Mouse (Mus musculus) right cerebral cortex, postnatal 25 days (tissue): ENCODE data around the gene Gnb1l.

ENCODE experiments used
- DNase-seq: peaks from one replicate; pipeline ENCODE4 v3.0.0; 2022

Gnb1l gene

DNA sequence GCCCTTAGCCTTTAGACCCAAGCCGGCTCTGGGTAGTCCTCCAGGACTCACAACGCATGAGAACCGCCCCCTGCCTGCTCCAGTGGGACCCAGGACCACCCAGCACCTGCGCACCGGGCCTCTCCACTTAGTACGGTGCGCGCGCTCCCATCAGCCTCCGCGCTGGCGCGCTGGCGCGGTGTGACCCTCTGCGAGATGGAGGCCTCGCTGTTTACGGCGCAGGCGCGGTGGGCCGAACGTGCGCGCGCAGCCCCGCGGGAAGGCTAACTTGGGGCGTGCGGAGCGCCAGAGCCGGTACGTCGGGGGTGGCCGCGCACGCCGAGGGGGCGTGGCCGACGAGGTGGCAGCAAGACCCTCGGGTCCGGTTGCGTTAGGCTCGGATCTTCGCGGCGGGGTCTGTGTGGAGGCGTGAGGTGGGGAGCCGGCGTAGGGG, at the start of gene Gnb1l, which contains the start of gene Rtl10:
TSS of gene Gnb1l (plus strand) at position 156 of the 433 bp plus-strand sequence.
TSS of gene Rtl10 (plus strand) at position 344 of the 433 bp plus-strand sequence.
- peak; percentile 95 for DNase-seq

DNA sequence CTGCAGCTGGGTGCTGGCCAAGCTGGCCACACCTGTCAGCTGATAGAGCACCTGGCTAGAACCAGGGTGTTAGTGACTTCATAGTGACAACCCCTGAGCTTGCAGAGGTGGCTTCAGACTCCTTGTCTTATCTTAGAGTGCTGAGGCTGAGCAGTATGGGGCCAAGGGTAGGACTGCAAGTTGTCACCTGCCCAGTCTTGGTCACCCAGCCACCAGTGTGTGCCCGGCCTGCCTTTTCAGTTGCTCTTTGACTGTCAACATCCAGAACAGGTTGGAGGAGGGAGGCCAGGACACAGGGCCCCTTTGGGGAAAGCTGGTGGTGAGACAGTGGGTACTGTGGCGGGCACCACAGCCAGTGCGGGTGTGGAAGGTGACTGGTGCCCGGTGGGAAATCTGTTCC, 49.5 kb upstream of the Gnb1l start:
- no peak for DNase-seq

DNA sequence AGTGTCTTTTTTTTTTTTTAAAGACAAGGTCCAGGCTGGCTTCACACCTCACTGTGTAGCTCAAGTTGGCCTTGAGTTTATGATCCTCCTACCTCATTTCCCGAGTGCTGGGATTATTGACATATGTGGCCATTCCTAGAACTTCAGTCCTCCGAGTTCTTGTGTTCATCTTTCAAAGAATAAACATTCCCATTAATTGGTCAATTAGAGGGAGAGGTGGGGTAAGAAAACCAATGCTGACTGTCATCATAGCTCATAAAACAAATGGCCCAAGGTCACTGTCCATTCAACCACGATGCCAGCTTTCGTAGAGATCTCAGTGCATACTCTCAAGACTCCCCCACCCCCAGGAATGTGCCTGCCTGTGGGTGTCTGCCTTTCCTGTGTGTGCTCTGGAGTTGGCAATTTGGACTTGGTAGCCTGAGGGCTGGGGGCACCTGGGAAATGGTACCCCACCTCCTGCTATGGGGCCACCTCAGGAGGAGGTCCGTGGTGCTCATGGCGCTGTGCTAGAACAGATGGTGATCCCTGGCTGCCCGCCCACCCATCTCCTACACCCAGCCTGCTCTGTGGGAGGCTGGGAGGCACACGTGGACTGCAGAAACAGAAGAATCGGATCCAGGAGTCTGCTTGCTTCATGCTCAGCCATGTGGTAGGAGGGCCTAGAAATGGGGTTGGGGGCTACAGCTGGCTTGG, 46.9 kb upstream of the Gnb1l start:
- peak; percentile 72 for DNase-seq

DNA sequence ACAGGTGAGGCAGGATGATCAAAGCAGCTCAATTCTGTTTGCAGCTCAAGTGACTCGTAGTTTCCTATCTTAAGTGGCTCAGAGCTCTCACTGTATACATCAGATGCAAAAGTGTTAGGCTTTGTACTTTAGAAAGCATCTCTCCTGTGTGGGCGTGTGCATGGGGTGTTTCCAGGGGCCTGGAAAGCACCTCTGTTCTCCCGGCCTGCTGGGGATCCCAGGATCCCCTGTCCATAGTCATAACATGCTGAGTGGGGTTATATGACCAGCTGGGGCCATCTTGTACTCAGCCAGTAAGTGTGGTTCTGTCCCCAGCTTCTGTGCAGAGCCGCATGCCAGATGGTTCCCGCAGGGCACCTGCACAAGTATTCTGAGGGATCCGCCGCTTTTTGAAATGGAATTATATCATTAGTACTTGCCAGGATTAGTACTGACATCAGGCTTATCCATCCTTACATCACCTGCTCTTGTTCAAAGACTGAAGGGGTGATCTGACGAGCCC, 46.1 kb upstream of the Gnb1l start:
- peak; percentile 49 for DNase-seq

DNA sequence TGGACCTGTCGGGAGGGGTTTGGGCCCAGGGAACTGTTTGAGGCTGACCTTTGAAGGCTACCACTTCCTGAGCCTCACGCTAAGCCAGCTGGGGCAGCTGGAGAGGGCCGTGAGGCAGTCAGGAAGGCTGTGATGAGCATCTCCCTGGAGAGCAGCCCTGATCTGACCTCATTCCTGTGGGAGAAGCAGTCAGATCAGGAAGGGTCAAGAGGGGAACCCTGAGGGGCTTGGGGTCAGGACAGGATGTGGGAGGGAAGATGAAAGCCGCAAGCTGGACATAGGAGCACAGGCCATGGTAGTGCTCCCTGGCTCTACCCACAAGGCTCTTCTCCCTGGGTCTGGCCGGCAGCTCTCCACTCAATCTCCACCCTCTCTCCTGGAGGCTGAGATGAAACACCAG, 44.7 kb upstream of the Gnb1l start:
- no peak for DNase-seq

DNA sequence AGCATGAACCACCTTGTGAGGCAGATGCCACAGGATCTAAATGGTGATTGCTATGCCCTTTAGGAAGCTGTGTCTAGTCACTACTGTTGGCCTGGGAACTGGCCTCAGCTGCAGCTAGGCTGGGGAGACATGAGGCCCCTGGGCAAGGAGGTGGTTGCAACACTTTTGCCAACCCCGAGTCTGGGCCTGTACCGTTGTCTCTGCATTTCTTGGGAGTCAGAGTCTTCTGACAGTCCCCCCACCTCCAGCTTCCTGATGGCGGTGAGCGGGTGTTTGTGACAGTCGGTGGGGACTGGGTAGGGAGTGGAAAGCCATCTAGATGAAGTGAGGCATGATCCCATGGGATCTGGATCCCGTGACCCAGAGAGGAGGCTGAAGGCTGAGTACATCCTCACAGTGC, 43.1 kb upstream of the Gnb1l start:
- DNase-seq, result no peak

DNA sequence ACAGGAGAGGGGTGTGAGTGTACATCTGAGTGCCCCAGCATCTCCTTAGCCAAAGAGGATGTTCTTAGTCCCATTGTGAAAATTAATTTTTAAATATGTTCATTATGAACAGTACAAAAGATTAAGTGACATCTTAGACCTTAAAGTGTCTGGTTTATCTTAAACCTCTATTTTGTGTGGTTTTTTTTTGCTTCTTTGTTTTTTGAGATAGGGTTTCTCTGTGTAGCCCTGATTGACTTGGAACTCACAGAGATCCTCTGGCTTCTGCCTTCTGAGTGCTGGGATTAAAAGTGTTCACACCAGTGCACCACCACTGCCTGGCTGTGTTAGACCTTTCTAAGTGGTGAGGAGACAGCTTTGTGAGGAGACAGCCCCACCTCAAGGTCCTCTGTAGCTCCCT, 39.9 kb upstream of the Gnb1l start:
- no peak for DNase-seq

DNA sequence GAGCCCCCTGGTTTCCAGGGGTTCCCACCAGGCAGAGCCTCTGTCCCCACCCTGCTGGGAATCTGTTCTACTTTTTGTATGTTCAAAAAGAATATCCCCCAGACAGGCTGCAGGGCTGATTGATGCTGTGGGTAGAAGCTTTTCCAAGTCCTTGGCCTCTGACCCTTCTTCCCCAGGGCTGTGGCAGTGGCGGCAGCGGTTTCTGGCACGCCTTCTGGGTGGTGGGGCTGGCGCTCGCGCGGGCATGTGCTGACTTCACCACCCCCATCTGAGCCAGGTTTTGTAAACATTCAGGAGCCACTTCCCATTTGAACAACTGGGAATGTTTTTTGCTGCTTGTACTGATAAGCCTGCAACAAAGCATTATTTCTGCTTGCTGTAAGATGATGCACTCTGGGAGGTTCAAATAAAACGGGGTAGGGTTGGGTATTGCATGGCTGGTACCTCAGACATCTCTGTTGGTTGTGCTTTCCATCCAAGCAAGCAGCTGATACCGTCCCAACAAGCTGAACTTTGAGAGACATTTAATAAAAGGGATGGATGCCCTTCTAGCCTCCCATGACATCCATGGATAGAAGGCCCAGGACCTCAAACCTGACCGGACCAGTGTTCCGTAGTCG, 39.1 kb upstream of the Gnb1l start:
- DNase-seq, result no peak

DNA sequence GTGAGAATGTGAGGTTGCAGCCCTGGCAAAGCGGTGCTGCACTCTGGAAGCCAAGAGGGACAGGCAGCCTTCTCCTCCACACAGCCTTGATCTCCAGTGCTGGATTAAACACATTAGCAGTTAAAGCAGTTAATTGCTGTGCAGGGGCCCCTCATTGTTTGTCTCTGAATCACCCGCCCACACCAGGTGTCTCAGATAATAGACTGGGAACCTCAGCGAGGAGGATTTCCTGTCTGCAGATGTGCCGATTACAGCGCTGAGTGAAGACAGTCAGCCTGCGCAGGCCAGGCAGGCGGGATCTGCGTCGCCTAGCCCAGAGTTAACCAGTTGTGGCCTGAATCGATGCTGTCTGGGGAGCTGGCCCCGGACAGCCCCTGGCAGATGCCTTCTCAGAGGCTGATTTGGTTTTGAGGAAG, 38.5 kb upstream of the Gnb1l start:
- DNase-seq, result no peak

DNA sequence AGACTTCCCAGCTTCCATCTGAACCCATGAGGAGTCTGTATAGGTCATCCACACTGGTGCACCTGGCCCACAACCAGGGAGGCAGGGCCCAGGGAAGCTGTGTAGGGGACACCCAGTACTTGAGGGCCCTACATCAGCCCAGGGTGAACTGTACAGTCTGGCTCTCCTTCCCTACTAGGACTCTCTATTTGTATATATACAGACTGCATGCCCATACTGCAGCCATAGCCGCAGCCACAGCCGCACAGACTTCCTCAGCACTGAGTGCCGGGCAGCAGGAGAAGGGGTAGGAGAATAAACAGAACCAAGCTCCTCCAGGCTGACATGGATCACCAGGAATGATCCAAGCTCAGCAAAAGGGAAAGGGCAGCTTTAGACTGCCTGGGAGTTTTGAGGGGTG, 37.7 kb upstream of the Gnb1l start:
- no peak for DNase-seq

DNA sequence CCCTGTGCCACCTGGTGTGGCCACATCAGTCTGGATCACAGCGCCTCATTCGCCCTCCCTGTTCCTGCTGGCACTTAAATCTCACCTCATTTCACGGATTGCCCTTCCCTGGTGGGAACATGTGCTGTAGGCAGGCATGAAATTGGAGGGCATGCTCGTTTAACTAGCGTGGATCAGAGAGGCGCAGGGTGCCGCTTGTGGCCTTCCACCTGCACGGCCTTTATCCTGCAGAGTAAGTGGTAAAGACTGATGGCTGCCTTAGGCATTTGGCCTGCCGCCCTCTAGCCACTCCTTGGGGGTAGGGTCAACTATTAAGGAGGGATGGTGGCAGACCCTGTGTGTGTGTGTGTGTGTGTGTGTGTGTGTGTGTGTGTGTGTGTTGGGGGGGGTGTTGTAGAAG, 36.5 kb upstream of the Gnb1l start:
- no peak for DNase-seq

DNA sequence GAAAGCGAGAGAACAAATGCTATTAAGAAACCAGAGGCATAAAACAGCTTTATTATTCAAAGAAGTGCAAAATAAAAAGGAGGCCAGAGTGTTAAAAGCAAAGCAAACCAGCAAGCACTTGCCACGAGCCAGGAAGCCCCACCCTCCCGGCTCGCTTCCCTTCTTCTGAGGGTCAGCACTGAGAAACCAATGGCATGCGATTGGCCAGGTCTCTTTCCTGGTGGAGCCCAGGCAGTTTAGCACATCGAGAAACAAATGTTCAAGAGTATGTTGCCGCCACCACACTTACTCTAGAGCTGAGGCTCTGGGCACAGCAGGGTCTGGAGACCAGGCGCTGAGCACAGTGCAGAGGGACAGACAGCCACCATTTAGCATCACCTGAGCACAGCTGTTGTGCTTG, 35.9 kb upstream of the Gnb1l start:
- no peak for DNase-seq

DNA sequence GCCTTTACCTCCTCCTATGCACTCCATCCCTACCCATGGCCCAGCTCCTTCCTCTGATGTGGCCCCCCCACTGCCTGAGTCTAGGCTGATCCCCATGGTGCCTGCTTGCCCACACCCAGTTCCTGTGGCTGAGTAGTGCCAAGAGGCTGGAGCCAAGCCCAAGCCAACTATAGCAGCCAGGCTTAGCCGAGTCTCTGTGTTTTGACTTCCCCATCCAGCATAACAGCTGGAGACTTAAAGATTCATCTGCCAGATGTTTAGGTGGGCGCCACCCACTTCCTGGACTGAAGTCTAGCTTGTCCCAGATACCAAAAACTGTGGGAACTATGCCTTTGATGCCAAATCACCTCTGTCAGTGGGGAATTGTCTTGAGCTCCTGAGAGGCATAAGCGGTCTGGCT, 34.2 kb upstream of the Gnb1l start:
- peak; percentile 37 for DNase-seq

DNA sequence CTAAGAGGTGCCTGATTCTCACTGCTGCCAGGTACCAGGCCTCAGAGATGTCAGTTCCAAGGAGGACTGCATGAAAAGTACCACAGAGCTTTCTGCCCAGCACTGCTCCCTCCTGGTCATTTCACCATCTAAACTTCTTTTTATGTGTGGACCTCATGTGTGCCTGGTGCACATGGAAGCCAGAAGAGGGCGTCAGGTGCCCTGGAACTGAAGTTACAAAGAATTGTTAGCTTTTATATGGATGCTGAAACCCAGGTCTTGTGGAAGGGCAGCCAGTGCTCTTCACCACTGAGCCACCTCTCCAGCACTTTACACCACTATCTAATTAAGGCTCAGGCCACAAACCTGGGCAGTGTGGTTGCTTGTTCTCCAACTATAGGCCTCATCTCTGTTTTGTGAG, 27.7 kb upstream of the Gnb1l start:
- no peak for DNase-seq

DNA sequence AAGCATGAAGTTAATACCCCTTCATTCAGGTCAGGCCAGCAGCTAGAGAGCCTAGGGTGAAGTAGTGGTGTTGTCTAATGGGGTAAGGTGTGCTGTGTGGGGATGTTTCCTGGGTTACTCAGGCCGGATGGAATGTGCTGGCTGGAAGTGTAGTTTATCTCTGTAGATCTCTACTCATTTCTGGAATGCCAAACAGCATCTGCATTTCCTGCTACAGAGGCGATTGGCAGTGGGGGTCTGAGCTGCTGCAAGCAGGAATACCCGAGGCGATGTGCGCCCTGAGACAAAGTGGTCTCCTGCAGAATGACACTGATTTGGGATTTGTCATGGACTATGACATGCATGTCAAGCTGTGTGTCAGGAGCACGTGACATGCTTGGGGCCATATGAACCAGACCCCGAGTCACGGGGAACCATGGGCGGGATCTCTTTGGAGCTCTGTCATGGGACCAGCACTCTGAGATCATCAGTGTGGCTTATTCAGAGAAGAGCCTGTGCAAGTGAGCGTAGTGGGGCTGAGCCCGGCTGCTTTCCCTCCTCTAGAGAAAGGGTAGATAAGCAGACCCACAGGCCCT, 27.0 kb upstream of the Gnb1l start:
- DNase-seq, result no peak

DNA sequence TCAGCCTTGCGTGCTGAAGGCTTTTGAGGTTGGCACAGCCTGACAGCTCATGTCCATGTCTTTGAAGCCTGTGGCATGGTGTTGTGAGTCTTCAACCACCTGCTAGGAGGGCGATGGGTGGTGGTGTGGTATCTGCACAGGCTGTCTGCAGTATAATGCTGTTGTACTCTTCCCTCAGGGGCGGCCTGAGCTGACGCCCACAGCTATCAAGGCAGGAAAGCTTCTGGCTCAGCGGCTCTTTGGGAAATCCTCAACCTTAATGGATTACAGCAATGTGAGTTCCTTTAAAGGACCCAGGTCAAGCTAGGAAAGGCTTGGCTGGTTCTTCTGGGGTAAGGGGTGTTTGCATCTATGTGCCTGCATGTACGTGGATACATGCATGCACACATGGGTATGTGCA, 26.5 kb upstream of the Gnb1l start:
- no peak for DNase-seq

DNA sequence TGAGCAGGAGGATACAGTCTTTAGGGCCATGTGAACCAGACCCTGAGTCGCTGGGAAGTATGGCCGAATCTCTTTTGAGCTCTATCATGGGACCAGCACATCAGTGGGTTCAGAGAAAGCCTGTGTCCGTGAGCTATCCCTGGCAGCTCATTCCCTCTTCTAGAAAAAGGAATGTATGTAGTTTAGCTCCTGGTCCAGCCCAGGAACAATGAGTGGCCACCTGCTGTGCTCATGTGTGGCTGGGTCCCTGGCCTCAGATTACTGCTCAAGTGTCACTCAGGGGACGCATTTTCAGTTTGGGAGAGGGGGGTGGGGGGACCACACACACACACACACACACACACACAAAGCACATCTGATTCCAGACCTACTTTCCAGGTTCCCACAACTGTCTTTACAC, 26.1 kb upstream of the Gnb1l start:
- DNase-seq, result no peak

DNA sequence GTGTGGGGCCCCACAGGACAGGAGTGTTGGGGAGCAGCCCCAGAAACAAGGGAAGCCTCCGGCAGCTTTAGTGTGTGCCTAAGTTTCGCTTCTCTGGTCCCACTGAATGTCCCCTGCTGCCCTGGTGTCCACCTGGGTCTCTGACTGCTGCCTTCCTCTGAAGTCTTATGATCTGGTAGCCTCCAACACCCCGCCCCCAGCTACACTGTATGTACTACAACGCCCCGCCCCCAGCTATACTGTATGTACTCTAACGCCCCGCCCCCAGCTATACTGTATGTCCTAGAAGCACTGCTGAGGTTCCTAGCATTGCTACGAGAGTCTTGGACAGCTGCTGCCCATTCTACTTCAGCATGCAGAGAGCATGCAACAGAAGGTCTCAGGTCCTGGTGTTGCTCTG, 25.5 kb upstream of the Gnb1l start:
- DNase-seq, result no peak

DNA sequence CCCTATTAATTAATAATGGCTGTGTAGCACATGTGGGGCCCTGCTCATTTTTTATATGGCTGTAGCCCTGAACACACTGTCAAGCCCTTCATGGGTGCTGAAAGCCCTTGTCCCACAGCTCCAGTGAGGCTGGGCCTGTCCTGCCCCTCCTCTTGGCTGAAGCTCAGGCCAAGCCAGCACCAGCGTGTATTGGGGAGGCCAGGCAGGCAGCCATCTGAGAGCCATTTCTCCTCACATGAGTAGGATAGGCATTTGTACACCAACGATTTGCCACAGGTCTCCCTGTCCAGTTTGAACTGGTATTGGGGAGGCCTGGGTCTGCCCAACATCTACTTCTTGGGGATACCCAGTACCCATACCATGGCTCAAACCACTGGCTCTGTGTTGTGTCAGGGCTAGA, 24.5 kb upstream of the Gnb1l start:
- DNase-seq, result no peak

DNA sequence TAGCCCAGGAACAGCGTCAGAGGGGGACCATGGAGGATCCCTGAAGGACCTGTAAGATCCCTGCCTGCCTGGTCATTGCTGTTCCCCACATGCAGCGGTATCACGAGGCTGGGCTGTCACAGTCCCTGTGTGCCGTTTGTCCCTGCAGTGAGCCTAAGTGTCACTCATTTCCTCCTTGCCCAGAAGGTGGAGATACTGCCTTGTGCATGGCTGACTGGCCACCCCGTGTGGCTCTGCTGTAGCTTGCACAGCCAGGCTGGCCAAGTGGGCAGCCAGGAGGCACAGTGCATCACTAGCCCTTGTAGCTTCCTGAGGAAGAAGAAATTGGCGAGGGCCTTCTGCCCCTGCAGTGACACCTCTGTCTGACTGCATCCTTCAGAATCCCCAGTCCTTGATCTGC, 20.5 kb upstream of the Gnb1l start:
- DNase-seq, result no peak

DNA sequence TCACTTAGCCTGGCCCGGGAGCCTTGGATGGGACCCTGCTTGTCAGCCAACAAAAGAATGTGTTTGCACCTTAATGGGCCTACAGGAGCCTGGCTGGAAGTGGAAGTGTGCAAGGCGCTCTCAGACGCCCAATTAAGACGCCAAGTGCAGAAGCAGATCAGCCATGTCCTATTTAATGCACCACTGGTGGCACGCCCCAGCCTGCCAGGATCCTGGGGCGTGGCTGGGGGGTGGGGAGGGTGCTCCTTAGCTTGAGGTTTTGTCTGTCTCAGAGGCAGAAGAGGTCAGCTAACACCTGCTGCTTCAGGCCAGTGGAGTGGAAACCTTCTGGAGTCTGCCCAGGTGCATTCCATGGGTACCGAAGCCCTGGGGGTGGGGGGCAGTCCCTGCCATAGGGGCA, 18.8 kb upstream of the Gnb1l start:
- no peak for DNase-seq

DNA sequence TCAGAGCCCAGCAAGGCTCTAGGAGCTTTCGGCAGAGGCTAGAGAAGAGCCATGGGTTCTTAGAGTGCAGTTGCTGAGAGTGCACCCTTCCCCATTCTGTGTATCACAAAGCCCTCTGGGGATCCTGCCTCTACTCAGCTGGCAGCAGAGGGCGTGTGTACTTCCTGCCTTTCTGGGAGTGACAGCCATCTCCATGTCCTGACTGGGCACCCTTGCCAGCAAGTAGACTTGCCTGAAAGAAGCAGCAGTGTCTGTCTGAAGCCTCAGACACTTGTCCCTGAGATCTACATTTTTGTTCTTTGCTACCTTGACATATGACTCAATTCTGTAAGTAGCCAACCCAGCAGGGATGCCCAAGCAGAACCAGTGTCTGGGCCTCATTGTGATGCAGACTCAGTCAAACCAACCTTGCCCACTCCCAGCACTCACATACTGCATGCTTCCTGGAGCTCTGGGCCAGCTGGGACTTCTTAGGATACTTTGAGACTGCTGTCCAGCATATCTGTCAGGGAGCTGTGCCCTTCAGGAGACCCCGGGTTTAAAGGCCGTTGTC, 17.5 kb upstream of the Gnb1l start:
- DNase-seq, result no peak

DNA sequence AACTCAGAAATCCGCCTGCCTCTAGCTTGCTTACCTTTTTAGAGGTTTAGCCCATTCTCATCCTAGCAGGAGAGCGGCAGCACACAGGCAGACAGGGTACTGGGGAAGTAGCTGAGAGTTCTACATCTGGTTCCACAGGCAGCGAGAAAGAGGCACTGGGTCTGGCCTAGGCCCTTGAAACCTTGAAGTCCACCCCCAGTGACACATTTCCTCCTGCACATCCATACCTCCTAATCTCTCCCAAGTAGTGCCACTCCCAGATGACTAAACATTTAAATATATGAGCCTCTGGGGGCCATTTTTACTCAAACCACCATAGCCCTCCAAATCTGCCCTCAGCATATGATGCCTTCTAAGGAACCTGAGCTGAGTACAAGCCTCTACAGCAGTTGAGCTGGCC, 16.1 kb upstream of the Gnb1l start:
- DNase-seq, result no peak

DNA sequence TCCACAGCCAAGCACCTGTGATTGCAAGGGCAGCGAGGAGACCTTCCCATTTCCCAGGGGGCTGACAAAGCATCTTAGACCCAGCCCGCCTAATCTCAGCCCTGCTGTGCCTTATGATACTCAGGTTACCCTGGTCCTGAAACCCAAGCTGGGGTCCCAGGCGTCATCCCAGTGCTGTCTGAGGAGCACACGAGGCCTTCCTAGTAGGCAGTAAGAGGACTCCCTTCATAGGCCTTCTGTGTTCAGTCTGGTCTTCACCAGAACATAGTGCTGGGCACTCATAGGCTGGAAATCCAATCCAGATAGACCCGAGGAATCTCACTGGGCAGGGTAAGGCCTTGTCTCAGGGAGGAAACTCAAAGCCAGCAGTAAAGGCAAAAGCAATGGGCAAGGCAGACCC, 14.7 kb upstream of the Gnb1l start:
- DNase-seq, result no peak
